12 mouse cellular contexts compared by ENCODE assay signal in genomic region chr4:136740963-136741362, GRCm38 (mm10).
DNase-seq lines count a peak whose midpoint lies in the region; ATAC-seq and TF ChIP-seq lines count a peak whose summit lies in the region.
"Had no signal": no experiment of that assay in that cellular context is flagged by ENCODE, and none has a peak within 500 bp of the region (broad histone marks: within the 10 kb centered on the region; RNA-seq: fewer than 3 reads in every experiment).

No protein-coding gene starts in this region.

- no peaks in the 10 kb centered on the region for H3K9me3 ChIP-seq in forebrain, embryonic 10.5 days
- no peaks in the 10 kb centered on the region for H3K9me3 ChIP-seq in forebrain, embryonic 16.5 days (ENCODE audit: control insufficient read depth, low read length)
- no peaks in the 10 kb centered on the region for H3K9me3 ChIP-seq in kidney, postnatal 0 days (replicated peaks; ENCODE audit: low read length)
- H3K9me3 ChIP-seq in kidney, embryonic 14.5 days (ENCODE audit: control insufficient read depth, low read length), result no peaks in the 10 kb centered on the region
- H3K9me3 ChIP-seq: forebrain, embryonic 12.5 days; heart, embryonic 13.5 days; megakaryocyte, embryonic 14.5 days had no signal

- H3K9ac ChIP-seq in forebrain, embryonic 16.5 days (replicated peaks; ENCODE audit: low read depth, low read length), result no peak overlapping the region
- H3K9ac ChIP-seq in kidney, postnatal 0 days (ENCODE audit: low read depth, low read length), result no peak overlapping the region
- no peak overlapping the region for H3K9ac ChIP-seq in kidney, embryonic 14.5 days (ENCODE audit: low read depth, low read length)
- H3K9ac ChIP-seq: forebrain, embryonic 12.5 days; heart, embryonic 13.5 days had no signal

- peaks cover 96% of the 10 kb centered on the region for H3K4me1 ChIP-seq in forebrain, embryonic 10.5 days
- H3K4me1 ChIP-seq in forebrain, embryonic 16.5 days (replicated peaks; ENCODE audit: control insufficient read depth, insufficient read depth, low read length), result peaks cover 29% of the 10 kb centered on the region
- H3K4me1 ChIP-seq in kidney, postnatal 0 days (replicated peaks; ENCODE audit: insufficient read depth, low read length), result peaks cover 20% of the 10 kb centered on the region; the same call in 1 of the 2 replicates
- H3K4me1 ChIP-seq in kidney, embryonic 14.5 days (ENCODE audit: control insufficient read depth, insufficient read depth, low read length), result peaks cover 53% of the 10 kb centered on the region

- no peak overlapping the region for H3K4me2 ChIP-seq in forebrain, embryonic 16.5 days (ENCODE audit: low read length)
- no peak overlapping the region for H3K4me2 ChIP-seq in kidney, postnatal 0 days (ENCODE audit: low read length)
- no peak overlapping the region for H3K4me2 ChIP-seq in kidney, embryonic 14.5 days (replicated peaks; ENCODE audit: low read depth, low read length)
- H3K4me2 ChIP-seq: forebrain, embryonic 12.5 days; heart, embryonic 13.5 days had no signal

- H3K4me3 ChIP-seq in forebrain, embryonic 10.5 days, result no peak overlapping the region
- no peak overlapping the region for H3K4me3 ChIP-seq in forebrain, embryonic 16.5 days (replicated peaks; ENCODE audit: low read length)
- H3K4me3 ChIP-seq in kidney, postnatal 0 days (replicated peaks; ENCODE audit: low read depth, low read length), result no peak overlapping the region
- no peak overlapping the region for H3K4me3 ChIP-seq in kidney, embryonic 14.5 days (ENCODE audit: low read length)
- H3K4me3 ChIP-seq: forebrain, embryonic 12.5 days; heart, embryonic 13.5 days; megakaryocyte, embryonic 14.5 days had no signal

- no peak for ATAC-seq in forebrain, embryonic 16.5 days
- ATAC-seq in kidney, postnatal 0 days (replicated peaks; ENCODE audit: low FRiP score, low read depth), result no peak
- ATAC-seq in kidney, embryonic 14.5 days (ENCODE audit: low FRiP score, low TSS enrichment), result no peak

- H3K36me3 ChIP-seq in forebrain, embryonic 10.5 days (replicated peaks), result peaks cover 20% of the 10 kb centered on the region
- H3K36me3 ChIP-seq in forebrain, embryonic 16.5 days (ENCODE audit: control insufficient read depth, insufficient read depth), result no peaks in the 10 kb centered on the region
- H3K36me3 ChIP-seq in kidney, postnatal 0 days (ENCODE audit: insufficient read depth, low read length), result no peaks in the 10 kb centered on the region
- H3K36me3 ChIP-seq in kidney, embryonic 14.5 days (ENCODE audit: control insufficient read depth, insufficient read depth, low read length), result no peaks in the 10 kb centered on the region
- H3K36me3 ChIP-seq: forebrain, embryonic 12.5 days; heart, embryonic 13.5 days had no signal

- H3K27me3 ChIP-seq in forebrain, embryonic 10.5 days (ENCODE audit: poor library complexity, severe bottlenecking), result peaks cover 26% of the 10 kb centered on the region
- no peaks in the 10 kb centered on the region for H3K27me3 ChIP-seq in forebrain, embryonic 16.5 days (replicated peaks; ENCODE audit: control insufficient read depth, insufficient read depth, low read length)
- no peaks in the 10 kb centered on the region for H3K27me3 ChIP-seq in kidney, postnatal 0 days (ENCODE audit: insufficient read depth, low read length)
- no peaks in the 10 kb centered on the region for H3K27me3 ChIP-seq in kidney, embryonic 14.5 days (ENCODE audit: control insufficient read depth, insufficient read depth, low read length)
- H3K27me3 ChIP-seq: forebrain, embryonic 12.5 days had no signal

- TF ChIP-seq CTCF in kidney, postnatal 0 days (IDR thresholded peaks at IDR 0.05; ENCODE audit: low read depth), result no peak

- no peak for DNase-seq in forebrain, embryonic 10.5 days (ENCODE audit: extremely low spot score, low spot score)
- DNase-seq in kidney, postnatal 0 days (ENCODE audit: low spot score), result no peak
- peak; percentile 25 for DNase-seq in ovary, adult 18-20 months (ENCODE audit: low spot score)
- no peak for DNase-seq in ovary, postnatal 10 days (ENCODE audit: low spot score)
- DNase-seq in urinary bladder, postnatal 25 days (ENCODE audit: low spot score), result no peak
- DNase-seq: cerebellum, adult 11-12 months; thymus, postnatal 14 days had no signal

- 91% methylated on average over 5 of the region's 5 CpGs for WGBS in forebrain, embryonic 10.5 days
- WGBS in forebrain, embryonic 16.5 days, result 83% methylated on average over 5 of the region's 5 CpGs
- WGBS in kidney, postnatal 0 days, result 88% methylated on average over 5 of the region's 5 CpGs
- 91% methylated on average over 5 of the region's 5 CpGs for WGBS in kidney, embryonic 14.5 days

- H3K27ac ChIP-seq in forebrain, embryonic 10.5 days, result 0 out of 2 replicates have a peak overlapping the region, but pooled peaks have one; percentile 15
- no peak overlapping the region for H3K27ac ChIP-seq in forebrain, embryonic 16.5 days (ENCODE audit: low read length)
- H3K27ac ChIP-seq in kidney, postnatal 0 days, result 0 out of 2 replicates have a peak overlapping the region, but pooled peaks have one; percentile 6
- H3K27ac ChIP-seq in kidney, embryonic 14.5 days (ENCODE audit: low read depth, low read length), result no peak overlapping the region
- H3K27ac ChIP-seq: forebrain, embryonic 12.5 days; heart, embryonic 13.5 days had no signal

Comparison
In these comparisons a context has a peak if more than half of its experiments do, and no peak if none do; other contexts are left out.
1. H3K27ac ChIP-seq: peak in forebrain, embryonic 10.5 days (single experiment) and kidney, postnatal 0 days (single experiment); none in forebrain, embryonic 16.5 days (single experiment) and kidney, embryonic 14.5 days (single experiment).